Mouse (Mus musculus) c-Kit-positive CD71-negative TER-119-negative erythroid progenitor cells, embryonic 14.5 days (primary cell): ENCODE results near the gene Sez6.

Source experiments
- DNase-seq: peaks from one replicate; pipeline ENCODE4 v3.0.0-alpha.2; 2013; ENCODE audit warnings: low read depth

Gene Sez6

DNA sequence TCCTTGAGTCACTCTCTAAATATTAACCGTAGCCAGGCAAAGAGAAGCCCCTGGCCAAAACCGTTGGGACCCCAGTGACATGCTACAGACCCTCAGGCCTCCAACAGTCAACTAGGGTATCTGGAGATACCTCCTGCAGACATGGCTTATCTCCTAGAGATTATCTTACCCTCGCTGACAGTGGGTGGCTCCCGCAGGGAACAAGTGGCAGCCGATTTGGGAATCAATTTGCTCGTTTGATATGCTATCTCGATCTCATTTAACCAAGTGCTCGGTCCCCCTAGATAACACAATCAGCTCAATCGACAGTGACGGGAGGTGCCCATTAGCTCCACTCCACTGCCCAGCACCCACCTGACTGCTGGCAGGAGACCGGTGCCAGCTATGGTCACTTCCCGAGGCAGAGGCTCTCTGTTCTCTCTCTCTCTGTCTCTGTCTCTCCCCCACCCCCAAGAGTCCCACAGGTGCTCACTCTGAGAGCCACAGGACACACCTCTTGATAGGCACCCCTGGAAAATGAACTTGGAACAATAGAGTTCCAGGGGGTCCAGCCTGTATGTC is 19.6 kb downstream of the Sez6 start:
- DNase-seq: no peak

- no peak for DNase-seq
Observed at GRCm38 (mm10) chr11:77950797-77951228, 20.2 kb downstream of the Sez6 start.

- DNase-seq: no peak
Observed at GRCm38 (mm10) chr11:77953671-77954070, 23.1 kb downstream of the Sez6 start.

DNA sequence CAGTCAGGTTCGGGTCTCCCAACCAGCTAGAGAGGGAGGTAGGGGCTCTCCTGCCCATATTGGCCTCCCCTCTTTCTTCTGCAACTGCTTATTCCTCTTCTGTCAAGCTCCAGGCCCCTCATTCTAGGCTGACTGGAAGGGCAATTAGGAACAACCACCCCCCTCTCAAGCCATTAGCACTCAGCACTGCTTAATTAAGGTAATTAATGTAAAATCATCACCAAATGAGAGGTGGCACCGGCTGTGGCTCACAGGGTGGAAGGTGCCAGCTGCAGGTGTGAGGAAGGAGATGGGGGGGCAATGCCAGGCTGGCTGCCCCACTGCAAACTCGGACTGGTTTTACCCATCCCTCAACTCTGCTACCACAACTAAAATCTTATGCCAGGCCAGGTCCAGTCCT is 25.8 kb downstream of the Sez6 start:
- no peak for DNase-seq

- no peak for DNase-seq
Observed at GRCm38 (mm10) chr11:77958268-77958667, 27.7 kb downstream of the Sez6 start.

- no peak for DNase-seq
Observed at GRCm38 (mm10) chr11:77958932-77959331, 28.3 kb downstream of the Sez6 start.

DNA sequence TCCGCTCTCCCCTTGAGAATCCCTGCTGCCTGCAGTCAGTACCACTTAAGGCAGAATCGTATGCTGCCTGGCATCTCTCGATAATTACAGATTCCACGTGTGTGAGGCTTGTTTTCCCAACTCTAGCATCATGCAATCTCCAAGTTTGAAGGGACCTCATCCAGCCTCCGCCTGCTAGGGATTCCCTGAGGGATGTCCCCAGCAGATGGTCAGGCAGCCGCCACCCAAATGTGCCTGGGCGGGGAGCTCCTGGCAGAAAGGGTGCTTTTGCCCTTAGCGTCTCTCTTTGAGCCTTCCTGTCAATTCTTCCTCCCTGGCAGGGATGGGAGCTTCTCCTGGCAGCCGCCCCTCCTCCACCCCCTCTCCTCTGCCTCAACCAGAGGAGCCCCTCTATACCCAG is 29.6 kb downstream of the Sez6 start:
- no peak for DNase-seq

- no peak for DNase-seq
Observed at GRCm38 (mm10) chr11:77960898-77961297, 30.3 kb downstream of the Sez6 start.

- no peak for DNase-seq
Observed at GRCm38 (mm10) chr11:77962946-77963345, 32.3 kb downstream of the Sez6 start.

DNA sequence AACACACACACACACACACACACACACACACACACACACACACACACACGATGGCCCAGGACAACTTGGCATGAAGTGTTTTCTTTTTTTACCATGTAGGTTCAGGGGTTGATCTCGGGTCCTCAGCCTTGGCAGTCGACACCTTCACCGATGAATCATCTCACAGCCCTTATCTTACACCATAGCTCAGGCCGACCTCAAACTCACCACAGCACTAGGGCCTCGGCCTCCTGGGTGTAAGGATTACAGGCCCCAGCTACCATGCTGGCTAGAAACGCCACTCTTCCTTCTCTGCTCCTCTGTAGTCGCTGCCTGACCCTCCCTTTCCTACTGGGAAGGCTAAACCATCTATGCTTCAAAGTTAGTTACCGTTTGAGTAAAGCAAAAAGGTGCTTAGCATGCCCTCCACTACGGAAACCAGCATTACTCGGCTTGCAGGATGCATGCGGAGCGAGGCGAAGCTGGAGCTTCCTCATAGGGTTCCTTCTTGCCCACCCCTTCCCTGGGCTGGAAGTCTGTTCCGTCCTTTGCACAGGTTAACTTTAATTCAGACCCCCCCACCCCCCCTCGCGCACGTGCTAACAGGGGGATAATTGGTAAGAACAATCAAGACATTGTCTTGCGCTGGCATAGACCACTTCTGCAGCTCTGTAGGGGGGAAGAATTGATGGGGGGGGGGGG is 34.0 kb downstream of the Sez6 start:
- DNase-seq: peak; percentile 40

DNA sequence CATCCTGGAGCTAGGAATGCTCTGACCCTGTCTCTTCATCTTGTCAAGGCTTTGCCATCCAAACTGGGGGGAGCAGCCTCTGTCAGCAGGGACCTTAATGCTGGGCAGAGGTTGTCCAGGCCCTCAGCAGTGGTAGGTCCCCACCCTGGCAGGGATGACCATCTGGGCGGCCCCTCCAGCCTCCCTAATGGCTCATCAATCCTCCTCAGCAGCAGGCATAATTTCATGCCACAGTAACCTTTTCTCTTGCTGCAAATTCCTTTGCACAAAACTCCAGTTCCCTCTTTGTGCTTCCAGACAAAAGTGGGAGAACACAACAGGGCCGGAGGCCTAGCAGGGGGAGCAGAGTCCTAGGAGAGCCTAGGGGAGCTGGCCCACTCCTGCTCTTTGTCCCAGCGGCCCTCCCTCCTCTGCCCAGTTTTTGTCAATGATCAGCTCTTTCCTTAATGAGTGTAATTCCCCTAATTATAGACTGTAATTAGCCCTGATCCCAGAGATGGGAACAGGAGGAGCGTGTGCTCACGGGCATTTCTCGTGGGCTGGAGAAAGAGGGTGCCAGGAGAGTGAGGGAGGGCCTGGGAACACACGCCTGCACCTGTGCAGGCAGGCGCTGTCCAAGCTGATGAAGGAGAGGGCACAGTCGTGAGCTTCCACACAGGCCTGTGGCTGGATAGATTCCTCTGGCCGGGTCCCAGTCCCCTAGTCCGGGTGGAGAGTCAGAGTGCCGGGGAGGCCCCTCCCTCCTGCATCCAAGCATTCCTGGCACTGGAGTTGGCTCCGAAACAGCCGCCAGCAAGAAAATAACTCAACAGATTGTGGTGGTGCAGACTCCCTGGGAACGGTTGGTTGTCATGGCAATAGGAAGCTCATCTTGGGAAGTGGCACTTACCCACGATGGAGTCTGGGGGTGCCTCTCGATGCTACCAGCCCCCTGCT is 34.8 kb downstream of the Sez6 start:
- no peak for DNase-seq

GRCm38 (mm10) chr11:77966037-77966391 is 35.4 kb downstream of the Sez6 start:
- no peak for DNase-seq

DNA sequence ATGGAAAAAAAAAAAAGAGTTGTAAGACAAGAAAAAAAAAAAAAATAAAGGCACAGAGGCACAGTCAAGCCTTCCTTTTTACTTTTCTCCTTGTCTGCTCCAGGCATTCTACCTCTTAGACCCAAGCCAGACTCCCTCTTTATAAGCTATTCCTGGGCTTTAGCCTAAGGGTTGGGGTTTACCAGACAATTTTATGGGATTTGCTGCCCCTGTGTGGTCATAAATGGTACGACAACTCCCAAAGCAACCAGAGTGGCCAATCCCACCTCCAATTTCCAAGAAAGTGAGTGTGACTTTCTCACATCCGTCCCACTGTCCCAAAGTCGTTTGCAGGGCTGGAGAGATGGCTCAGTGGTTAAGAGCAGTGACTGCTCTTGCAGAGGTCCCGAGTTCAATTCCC is 36.5 kb downstream of the Sez6 start:
- peak; percentile 60 for DNase-seq

DNA sequence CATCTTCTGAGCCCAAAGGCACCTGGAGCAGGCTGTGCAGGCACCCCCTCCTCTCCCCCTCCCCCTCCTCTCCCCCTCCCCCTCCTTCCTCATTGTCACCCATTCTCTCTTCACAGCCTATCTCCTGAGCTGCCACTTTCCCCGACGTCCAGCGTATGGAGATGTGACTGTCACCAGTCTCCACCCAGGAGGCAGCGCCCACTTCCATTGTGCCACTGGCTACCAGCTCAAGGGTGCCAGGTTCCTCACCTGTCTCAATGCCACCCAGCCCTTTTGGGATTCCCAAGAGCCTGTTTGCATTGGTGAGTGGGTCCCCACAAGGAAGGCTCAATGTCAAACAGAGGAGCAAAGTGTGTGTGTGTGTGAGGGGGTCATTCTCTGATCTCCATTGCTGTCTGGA is 38.2 kb downstream of the Sez6 start:
- no peak for DNase-seq

- no peak for DNase-seq
Observed at GRCm38 (mm10) chr11:77970718-77971117, 40.1 kb downstream of the Sez6 start.

DNA sequence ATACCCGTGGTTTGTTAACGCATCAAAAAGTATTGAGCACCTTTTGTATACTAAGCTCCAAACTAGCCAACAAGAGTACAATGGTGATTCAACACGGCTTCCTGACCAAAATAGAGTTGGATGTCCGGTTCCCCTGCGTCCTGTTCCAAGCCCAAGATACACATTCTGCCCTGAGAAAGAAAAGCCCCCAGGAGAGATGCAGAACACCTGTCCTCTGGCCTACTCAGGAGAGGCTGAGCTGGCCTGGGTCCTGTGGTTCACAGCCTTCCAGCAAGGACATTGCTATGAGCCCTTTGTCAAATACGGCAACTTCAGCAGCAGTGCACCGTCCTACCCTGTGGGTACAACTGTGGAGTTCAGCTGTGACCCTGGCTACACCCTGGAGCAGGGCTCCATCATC is 42.9 kb downstream of the Sez6 start:
- no peak for DNase-seq

DNA sequence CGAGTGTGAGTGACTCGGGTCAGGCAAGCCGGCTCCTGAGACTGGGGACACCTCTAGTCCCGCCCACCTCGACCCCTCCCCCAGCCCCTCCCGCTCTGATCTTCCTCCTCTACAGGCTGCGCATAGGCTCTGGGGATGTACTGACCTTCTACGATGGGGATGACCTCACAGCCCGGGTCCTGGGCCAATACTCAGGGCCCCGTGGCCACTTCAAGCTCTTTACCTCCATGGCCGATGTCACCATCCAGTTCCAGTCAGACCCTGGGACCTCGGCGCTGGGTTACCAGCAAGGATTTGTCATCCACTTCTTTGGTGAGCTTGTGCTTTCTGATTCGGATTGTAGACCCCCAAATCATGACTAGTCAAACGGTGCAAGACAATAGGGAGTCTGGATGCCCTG is 43.7 kb downstream of the Sez6 start:
- no peak for DNase-seq

- DNase-seq: no peak
Observed at GRCm38 (mm10) chr11:77975873-77976272, 45.3 kb downstream of the Sez6 start.

GRCm38 (mm10) chr11:77978161-77978560 is 47.6 kb downstream of the Sez6 start:
- DNase-seq: no peak

GRCm38 (mm10) chr11:77979221-77979809 is 48.7 kb downstream of the Sez6 start:
- no peak for DNase-seq

GRCm38 (mm10) chr11:77980281-77981204 is 49.9 kb downstream of the Sez6 start:
- DNase-seq: peak; percentile 70
